Comparison of ENCODE assay signal across 8 mouse cellular contexts in genomic region chr10:88380002-88380401, GRCm38 (mm10). TPM values are rescaled to one million over a fixed set of nuclear protein-coding genes. Genes with fewer than 3 reads are reported as not detected.
A peak's percentile ranks its signal among the peaks of the same experiment; 100 is the strongest.
DNase-seq lines count a peak whose midpoint lies in the region; ATAC-seq and TF ChIP-seq lines count a peak whose summit lies in the region.

No protein-coding gene starts in this region.

- H3K36me3 ChIP-seq in MEL (ENCODE audit: control insufficient read depth in 1 of 2, insufficient read depth in 2 of 2, low read length in 2 of 2), result peaks cover 0 to 32% of the 10 kb centered on the region in 2 experiments; a peak in 2 of 4 replicates
- no peaks in the 10 kb centered on the region for H3K36me3 ChIP-seq in heart, embryonic 15.5 days

- peak in 1 of 2 experiments; percentile 58; a peak in 1 of 4 replicates for TF ChIP-seq POLR2A in MEL (IDR thresholded peaks at IDR 0.05; ENCODE audit: control insufficient read depth in 1 of 2, insufficient read depth in 1 of 2, low read depth in 1 of 2, low read length in 2 of 2, poor library complexity in 1 of 2)

- no peaks in the 10 kb centered on the region for H3K27me3 ChIP-seq in MEL (ENCODE audit: control insufficient read depth in 1 of 2, insufficient read depth in 2 of 2, low read length in 2 of 2)
- H3K27me3 ChIP-seq in heart, embryonic 15.5 days, result 0 out of 2 replicates have a peak, but pooled peaks cover 5% of the 10 kb centered on the region

- peaks cover 44% of the 10 kb centered on the region for H3K79me2 ChIP-seq in MEL (ENCODE audit: control insufficient read depth, insufficient read depth, low read length, poor library complexity)

- under 1% methylated on average over 11 of the region's 11 CpGs for WGBS in heart, embryonic 15.5 days

- no peak for TF ChIP-seq CTCF in MEL (IDR thresholded peaks at IDR 0.05 in 2 of 3, conservative IDR thresholded peaks at IDR 0.05 in 1 of 3; ENCODE audit: control insufficient read depth in 1 of 3, insufficient read depth in 1 of 3, low read depth in 2 of 3, low read length in 3 of 3, poor library complexity in 1 of 3, severe bottlenecking in 1 of 3)

- peak in 1 of 2 experiments; percentile 38; a peak in 1 of 4 replicates for TF ChIP-seq EP300 in MEL (IDR thresholded peaks at IDR 0.05; ENCODE audit: low read depth in 1 of 2, low read length in 2 of 2)

- peak overlapping the region; percentile 90 for H3K9ac ChIP-seq in MEL (ENCODE audit: control insufficient read depth, low read depth, low read length, poor library complexity, severe bottlenecking)
- H3K9ac ChIP-seq in heart, embryonic 15.5 days, result peak overlapping the region; percentile 83

- peak overlapping the region; percentile 82 to 97 for H3K4me3 ChIP-seq in MEL (ENCODE audit: control insufficient read depth in 1 of 2, insufficient read depth in 1 of 2, low read depth in 2 of 2, low read length in 2 of 2)
- H3K4me3 ChIP-seq in heart, embryonic 15.5 days, result peak overlapping the region; percentile 88

- peak overlapping the region; percentile 81 for H3K27ac ChIP-seq in MEL (ENCODE audit: control insufficient read depth, low read depth, low read length)
- peak overlapping the region; percentile 76 for H3K27ac ChIP-seq in heart, embryonic 15.5 days

- peak overlapping the region; percentile 96 for H3K4me2 ChIP-seq in heart, embryonic 15.5 days

- peak; percentile 79 for ATAC-seq in heart, embryonic 15.5 days (replicated peaks; ENCODE audit: insufficient number of reproducible peaks, insufficient read depth, low FRiP score, low read depth)

- DNase-seq in cerebellum, adult 18-20 months, result peak; percentile 47 to 51
- no peak for DNase-seq in cerebellum, adult 11 months
- DNase-seq in MEL (ENCODE audit: low read depth, low spot score), result peak; percentile 86
- DNase-seq in embryo, embryonic 11 days, result peak; percentile 36
- DNase-seq in kidney, postnatal 10 days, result peak; percentile 53
- DNase-seq in lung, postnatal 10 days, result peak; percentile 76
- DNase-seq in spleen, postnatal 10 days (ENCODE audit: low spot score in 2 of 2), result peak; percentile 29 to 42

- no peaks in the 10 kb centered on the region for H3K9me3 ChIP-seq in MEL (replicated peaks; ENCODE audit: insufficient read depth, low read length)
- no peaks in the 10 kb centered on the region for H3K9me3 ChIP-seq in heart, embryonic 15.5 days (replicated peaks)

- peaks cover 5 to 31% of the 10 kb centered on the region in 2 experiments for H3K4me1 ChIP-seq in MEL (ENCODE audit: control insufficient read depth in 1 of 2, insufficient read depth in 2 of 2, low read length in 2 of 2)
- peaks cover 39% of the 10 kb centered on the region for H3K4me1 ChIP-seq in heart, embryonic 15.5 days (replicated peaks)

- TF ChIP-seq RAD21 in MEL (IDR thresholded peaks at IDR 0.05; ENCODE audit: low read depth, low read length), result no peak

TF ChIP-seq in MEL, 35 proteins besides CTCF, POLR2A, EP300 and RAD21:
- TF ChIP-seq MAZ (IDR thresholded peaks at IDR 0.05; ENCODE audit: low read depth, low read length) (no peak), CHD2 (IDR thresholded peaks at IDR 0.05; ENCODE audit: low read length) (no peak), ZMIZ1 (IDR thresholded peaks at IDR 0.05; ENCODE audit: low read depth, low read length) (0 out of 2 replicates have a peak, but pooled peaks have one; percentile 43), CHD1 (IDR thresholded peaks at IDR 0.05; ENCODE audit: low read depth, low read length) (no peak), SIN3A (IDR thresholded peaks at IDR 0.05; ENCODE audit: low read length) (peak; percentile 81), ZKSCAN1 (IDR thresholded peaks at IDR 0.05; ENCODE audit: low read depth, low read length) (no peak), ZNF384 (IDR thresholded peaks at IDR 0.05; ENCODE audit: low read depth, low read length) (no peak), ZC3H11A (IDR thresholded peaks at IDR 0.05; ENCODE audit: low read depth, low read length) (no peak), SMC3 (IDR thresholded peaks at IDR 0.05; ENCODE audit: low read depth, low read length) (0 out of 2 replicates have a peak, but pooled peaks have one; percentile 8), E2F4 (IDR thresholded peaks at IDR 0.05; ENCODE audit: borderline replicate concordance, low read depth, low read length) (no peak), BHLHE40 (IDR thresholded peaks at IDR 0.05; ENCODE audit: borderline replicate concordance, low read depth, low read length) (peak; percentile 93), POLR2AphosphoS2 (IDR thresholded peaks at IDR 0.05; ENCODE audit: low read length) (0 out of 2 replicates have a peak, but pooled peaks have one; percentile 44), TBP (IDR thresholded peaks at IDR 0.05; ENCODE audit: low read depth, low read length) (peak; percentile 57), MAFK (IDR thresholded peaks at IDR 0.05; ENCODE audit: borderline replicate concordance, low read depth, low read length) (no peak), JUND (IDR thresholded peaks at IDR 0.05; ENCODE audit: low read depth, low read length) (no peak), MYC (IDR thresholded peaks at IDR 0.05; ENCODE audit: low read depth, low read length) (peak; percentile 47; the same call in 1 of the 2 replicates), MEF2A (IDR thresholded peaks at IDR 0.05; ENCODE audit: extremely low read depth, insufficient replicate concordance, low read depth, low read length, poor library complexity, severe bottlenecking) (no peak), RCOR1 (IDR thresholded peaks at IDR 0.05; ENCODE audit: low read depth, low read length) (no peak), USF1 (IDR thresholded peaks at IDR 0.05; ENCODE audit: low read depth, low read length) (peak; percentile 90), GABPA (IDR thresholded peaks at IDR 0.05; ENCODE audit: low read depth, low read length) (no peak), MXI1 (IDR thresholded peaks at IDR 0.05; ENCODE audit: low read depth, low read length) (peak; percentile 92), USF2 (IDR thresholded peaks at IDR 0.05; ENCODE audit: borderline replicate concordance in 1 of 2, insufficient read depth in 1 of 2, low read depth in 1 of 2, low read length in 2 of 2) (peak in 1 of 2 experiments; percentile 52; a peak in 1 of 4 replicates), TAL1 (IDR thresholded peaks at IDR 0.05; ENCODE audit: low read length) (peak; percentile 17), TCF12 (IDR thresholded peaks at IDR 0.05; ENCODE audit: low read depth, low read length) (peak; percentile 52), UBTF (IDR thresholded peaks at IDR 0.05; ENCODE audit: borderline replicate concordance, insufficient read depth, low read depth, low read length) (no peak), GATA1 (IDR thresholded peaks at IDR 0.05; ENCODE audit: low read depth, low read length) (peak; percentile 75), POLR2AphosphoS5 (IDR thresholded peaks at IDR 0.05; ENCODE audit: borderline replicate concordance, low read depth, low read length) (no peak), MYB (IDR thresholded peaks at IDR 0.05; ENCODE audit: low read depth, low read length) (no peak), NELFE (IDR thresholded peaks at IDR 0.05; ENCODE audit: low read depth, low read length) (peak; percentile 45; the same call in 1 of the 2 replicates), ELF1 (IDR thresholded peaks at IDR 0.05; ENCODE audit: low read depth, low read length) (no peak), KAT2A (conservative IDR thresholded peaks at IDR 0.05; ENCODE audit: low read depth, low read length) (no peak), NRF1 (IDR thresholded peaks at IDR 0.05; ENCODE audit: insufficient read depth, low read depth, low read length, poor library complexity, severe bottlenecking) (no peak; the same call in 1 of the 2 replicates), ETS1 (IDR thresholded peaks at IDR 0.05; ENCODE audit: low read depth, low read length) (peak; percentile 91), MAX (IDR thresholded peaks at IDR 0.05; ENCODE audit: low read length) (peak; percentile 37; the same call in 1 of the 2 replicates), HCFC1 (IDR thresholded peaks at IDR 0.05; ENCODE audit: low read depth, low read length) (peak; percentile 51)
TF ChIP-seq in MEL: peak in this region for 17.

RNA-seq across cellular contexts. Expression of gene Gnptab, which starts 1.1 kb away (rescaled TPM):
- 14.2 and 15.1 TPM in 2 replicates for total RNA-seq in MEL (2012; rRNA removed)
- 10 to 100 TPM in 1 of 2 experiments, not detected in 1; 24.1 TPM for polyA plus RNA-seq in MEL (2012; ENCODE audit: insufficient read depth in 1 of 2, insufficient read length in 2 of 2, low read depth in 1 of 2, low replicate concordance in 2 of 2, missing spikeins in 1 of 2)
- polyA plus RNA-seq in heart, embryonic 15.5 days (2015; fragmentation: Nextera tagmentation; extraction: Ambion mirVana), result 7.5 and 10.5 TPM in 2 replicates

RNA-seq across cellular contexts. Expression of gene Dram1, which starts 1.1 kb away (rescaled TPM):
- not detected in 2 replicates for total RNA-seq in MEL (2012; rRNA removed)
- polyA plus RNA-seq in MEL (2012; ENCODE audit: insufficient read depth in 1 of 2, insufficient read length in 2 of 2, low read depth in 1 of 2, low replicate concordance in 2 of 2, missing spikeins in 1 of 2), result under 1 TPM in 1 of 2 experiments, not detected in 1; 0.17 TPM
- polyA plus RNA-seq in heart, embryonic 15.5 days (2015; fragmentation: Nextera tagmentation; extraction: Ambion mirVana), result 3.2 and 5.9 TPM in 2 replicates
